Mouse (Mus musculus) forebrain, embryonic 16.5 days (tissue): ENCODE measurements at regions not wholly inside any gene's neighbourhood (a gene's known extent, or its start where the extent isn't known, plus 50 kb on each side); places are given as distances from the start of the nearest gene placed in this dataset.

Experiments used
- ATAC-seq: fragments of 200-750 bp; cut with Nextera tagmentation; 2 replicates; pipeline ENCODE4 v1.8.0; 2017; ENCODE audit warnings: mild to moderate bottlenecking, moderate library complexity
- H3K27ac ChIP-seq: fragments of 300-500 bp; sonication (generic); 2 replicates; pipeline ENCODE4 v1.5.1; 2014; ENCODE audit warnings: low read length, control low read depth
- H3K27me3 ChIP-seq: fragments of 300-500 bp; sonication (generic); replicated peaks from 2 replicates; pipeline ENCODE4 v1.6.1; 2014; ENCODE audit warnings: low read length; ENCODE audit not compliant: control insufficient read depth, insufficient read depth
- H3K36me3 ChIP-seq: fragments of 300-500 bp; sonication (generic); 2 replicates; pipeline ENCODE4 v1.6.1; 2014; ENCODE audit not compliant: control insufficient read depth, insufficient read depth
- H3K4me1 ChIP-seq: fragments of 300-500 bp; sonication (generic); replicated peaks from 2 replicates; pipeline ENCODE4 v1.6.1; 2014; ENCODE audit warnings: low read length; ENCODE audit not compliant: control insufficient read depth, insufficient read depth
- H3K4me2 ChIP-seq: fragments of 300-500 bp; sonication (generic); 2 replicates; pipeline ENCODE4 v1.6.1; 2014; ENCODE audit warnings: mild to moderate bottlenecking, low read length, control low read depth
- H3K4me3 ChIP-seq: fragments of 300-500 bp; sonication (generic); replicated peaks from 2 replicates; pipeline ENCODE4 v1.5.1; 2014; ENCODE audit warnings: mild to moderate bottlenecking, low read length, control low read depth
- H3K9ac ChIP-seq: fragments of 300-500 bp; sonication (generic); replicated peaks from 2 replicates; pipeline ENCODE4 v1.6.1; 2014; ENCODE audit warnings: low read depth, low read length, control low read depth
- H3K9me3 ChIP-seq: fragments of 300-500 bp; sonication (generic); 2 replicates; pipeline ENCODE4 v1.6.1; 2016; ENCODE audit warnings: low read length; ENCODE audit not compliant: control insufficient read depth
- WGBS: fragments of 180-500 bp; shearing (Covaris S2); extraction: QIAGEN DNeasy Blood & Tissue Kit; methylation state at CpG from one replicate; pipeline ENCODE4 v1.1.7; 2014; 5-methylcytosine and 5-hydroxymethylcytosine counted together

DNA sequence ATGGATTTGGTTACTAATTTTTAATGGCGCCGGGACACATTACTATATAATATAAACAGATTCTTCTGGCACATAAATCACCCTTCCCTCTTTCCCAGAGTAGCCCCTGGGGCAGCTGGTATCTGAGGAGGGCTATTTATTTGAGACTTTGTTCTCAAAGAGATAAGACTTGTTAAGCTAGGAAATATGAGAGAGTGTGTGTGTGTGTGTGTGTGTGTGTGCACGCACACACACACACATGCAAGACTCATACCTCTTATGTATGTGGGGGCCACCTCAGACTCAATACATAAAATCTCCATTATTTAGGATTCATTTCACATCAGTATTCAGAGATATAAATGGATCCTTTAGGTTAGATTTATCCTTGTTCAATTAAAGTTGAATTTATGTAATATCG is 340.1 kb downstream of the Epha4 start:
- Histone ChIP-seq H3K9ac (no peak overlapping the region), H3K4me2 (no peak overlapping the region), H3K27me3 (no peaks in the 10 kb centered on the region), H3K4me1 (no peaks in the 10 kb centered on the region), H3K27ac (no peak overlapping the region), H3K4me3 (no peak overlapping the region), H3K9me3 (no peaks in the 10 kb centered on the region), H3K36me3 (no peaks in the 10 kb centered on the region)
- no peak for ATAC-seq
- 94% methylated on average over 4 of the region's 4 CpGs for WGBS

DNA sequence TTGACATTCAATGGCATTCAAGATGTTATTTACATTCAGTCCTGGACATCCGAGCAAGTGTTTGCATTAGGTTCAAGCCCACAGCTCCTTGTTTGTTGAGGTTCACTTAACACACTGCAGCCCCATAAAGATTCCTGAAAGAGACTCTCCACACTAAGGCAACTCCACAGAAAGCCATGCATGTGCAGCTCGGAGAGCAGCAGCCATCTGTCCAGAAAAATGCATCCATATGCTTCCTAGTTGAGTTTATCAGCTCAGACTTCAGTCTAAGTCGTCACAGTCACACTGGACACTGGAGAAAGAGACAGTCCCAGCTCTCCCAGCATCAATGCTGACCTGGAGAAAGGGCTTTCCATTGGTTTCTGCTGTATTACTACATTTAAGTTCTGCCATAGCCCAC is 339.7 kb downstream of the Epha4 start:
- Histone ChIP-seq H3K4me2 (no peak overlapping the region), H3K4me3 (no peak overlapping the region), H3K9ac (no peak overlapping the region), H3K4me1 (no peaks in the 10 kb centered on the region), H3K27ac (no peak overlapping the region), H3K27me3 (no peaks in the 10 kb centered on the region), H3K36me3 (no peaks in the 10 kb centered on the region), H3K9me3 (no peaks in the 10 kb centered on the region)
- WGBS, result 65% methylated on average over 3 of the region's 3 CpGs
- ATAC-seq, result no peak

DNA sequence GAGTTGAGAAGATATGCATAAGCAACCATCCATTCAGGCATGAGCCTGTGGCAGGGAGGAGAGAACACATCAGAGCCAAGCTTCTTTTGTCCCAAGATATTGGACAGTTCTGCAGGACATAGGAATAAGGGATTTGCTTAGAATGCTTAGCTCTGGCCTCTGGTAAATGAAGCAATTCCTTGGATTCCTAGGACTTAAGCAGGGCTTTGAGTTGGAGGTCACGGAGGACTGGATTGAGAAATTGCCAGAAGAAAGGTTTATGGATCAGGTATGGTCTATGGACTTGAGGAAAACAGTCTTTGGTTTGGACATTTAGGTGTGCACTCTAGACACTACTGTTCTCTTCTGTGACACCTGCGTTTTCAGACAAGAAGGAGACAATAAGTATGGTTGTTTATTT is 338.4 kb downstream of the Epha4 start:
- 97% methylated on average over 2 of the region's 2 CpGs for WGBS
- Histone ChIP-seq H3K4me2 (no peak overlapping the region), H3K36me3 (no peaks in the 10 kb centered on the region), H3K9ac (no peak overlapping the region), H3K27ac (no peak overlapping the region), H3K4me1 (no peaks in the 10 kb centered on the region), H3K4me3 (no peak overlapping the region), H3K9me3 (no peaks in the 10 kb centered on the region), H3K27me3 (no peaks in the 10 kb centered on the region)
- ATAC-seq, result no peak

DNA sequence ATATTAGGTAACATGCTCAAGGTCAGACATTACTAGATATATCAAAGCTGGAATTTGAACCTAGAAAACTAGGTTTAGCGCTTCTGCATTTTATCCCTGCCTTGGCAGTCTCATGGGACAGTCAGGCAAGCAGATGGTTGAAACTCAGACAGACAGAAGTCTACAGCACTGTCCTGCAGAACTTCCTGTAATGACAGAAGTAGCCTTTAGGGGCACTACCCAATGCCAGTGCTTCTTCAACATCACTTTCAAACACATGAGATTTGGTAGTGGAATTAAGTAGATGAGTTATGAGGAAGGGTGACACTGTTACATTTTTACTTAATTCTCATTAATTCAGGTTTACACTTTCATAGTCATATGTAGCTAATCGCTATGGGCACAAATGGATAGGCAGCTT is 330.9 kb downstream of the Epha4 start:
- no peaks in the 10 kb centered on the region for H3K9me3 ChIP-seq
- H3K4me1 ChIP-seq, result no peaks in the 10 kb centered on the region; the same call in 1 of the 2 replicates
- WGBS, result 93% methylated on average over 2 of the region's 2 CpGs
- H3K4me2 ChIP-seq, result no peak overlapping the region
- no peak overlapping the region for H3K27ac ChIP-seq
- H3K36me3 ChIP-seq, result no peaks in the 10 kb centered on the region
- no peaks in the 10 kb centered on the region for H3K27me3 ChIP-seq
- ATAC-seq, result no peak
- no peak overlapping the region for H3K4me3 ChIP-seq
- no peak overlapping the region for H3K9ac ChIP-seq

GRCm38 (mm10) chr1:77190141-77190540 is 324.7 kb downstream of the Epha4 start:
- no peaks in the 10 kb centered on the region for H3K9me3 ChIP-seq
- WGBS, result 60% methylated on average over 3 of the region's 3 CpGs
- H3K4me3 ChIP-seq, result no peak overlapping the region
- no peak overlapping the region for H3K9ac ChIP-seq
- no peaks in the 10 kb centered on the region for H3K36me3 ChIP-seq
- no peak for ATAC-seq
- H3K4me2 ChIP-seq, result no peak overlapping the region
- H3K4me1 ChIP-seq, result peaks cover 4% of the 10 kb centered on the region; the same call in 1 of the 2 replicates
- H3K27me3 ChIP-seq, result no peaks in the 10 kb centered on the region; the same call in 1 of the 2 replicates
- no peak overlapping the region for H3K27ac ChIP-seq

DNA sequence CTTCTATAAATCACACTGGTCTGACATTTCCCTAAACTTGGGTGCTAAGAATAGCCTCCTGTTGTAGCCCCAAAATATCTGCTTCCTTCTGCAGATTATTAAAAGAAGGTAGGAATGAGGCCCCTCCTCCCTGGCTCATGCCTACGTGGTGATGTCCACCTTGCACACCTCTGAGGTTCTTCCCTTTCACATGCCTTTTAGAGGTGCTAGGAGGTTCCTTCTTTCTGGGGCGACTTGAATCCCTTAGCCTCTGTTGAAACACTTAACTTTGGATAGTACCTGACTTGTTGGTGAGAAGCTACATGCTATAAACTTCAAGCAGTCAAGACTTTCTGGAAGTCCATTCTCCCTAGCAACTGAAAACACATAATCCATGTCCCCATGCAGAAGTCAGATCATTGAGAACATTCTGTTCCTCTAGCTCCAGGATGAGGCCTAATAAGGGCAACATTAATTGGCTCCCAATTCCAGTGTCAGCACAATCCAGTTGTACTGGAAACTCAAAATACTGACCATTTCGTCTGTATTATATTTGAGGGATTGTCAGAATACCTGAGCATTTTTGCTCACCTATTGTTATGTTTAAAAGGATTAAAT is 313.5 kb downstream of the Epha4 start:
- Histone ChIP-seq H3K4me2 (no peak overlapping the region), H3K9me3 (peaks cover 2% of the 10 kb centered on the region; the same call in 1 of the 2 replicates), H3K36me3 (no peaks in the 10 kb centered on the region), H3K4me3 (no peak overlapping the region), H3K27me3 (no peaks in the 10 kb centered on the region), H3K4me1 (no peaks in the 10 kb centered on the region), H3K27ac (no peak overlapping the region), H3K9ac (no peak overlapping the region)
- no peak for ATAC-seq
- 80% methylated on average over 3 of the region's 3 CpGs for WGBS

GRCm38 (mm10) chr1:77202948-77203347 is 311.9 kb downstream of the Epha4 start:
- no peak overlapping the region for H3K4me3 ChIP-seq
- WGBS, result 88% methylated on average over 4 of the region's 4 CpGs

DNA sequence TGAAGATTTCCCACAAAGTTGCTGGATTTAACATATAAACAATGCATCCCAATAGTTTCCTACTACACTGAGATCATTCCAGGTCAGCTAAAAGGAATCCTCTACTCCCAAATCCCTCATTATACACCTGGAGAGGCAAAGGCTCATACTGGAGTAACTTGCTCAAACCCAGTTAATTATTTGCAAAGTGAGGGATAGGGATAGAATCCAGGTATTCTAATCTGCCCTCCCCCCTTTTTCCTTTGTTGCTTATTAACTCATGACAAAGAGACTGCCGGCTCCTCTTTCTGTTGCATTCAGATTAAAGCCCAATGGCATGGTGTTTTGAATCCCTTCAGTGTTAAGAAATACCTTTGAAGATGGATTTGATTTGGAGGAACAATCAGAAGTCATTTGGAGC is 308.4 kb downstream of the Epha4 start:
- no peak for ATAC-seq
- Histone ChIP-seq H3K36me3 (no peaks in the 10 kb centered on the region), H3K27me3 (no peaks in the 10 kb centered on the region)

More at GRCm38 (mm10) chr1:77202948-77203347, 311.9 kb downstream of the Epha4 start:
- Histone ChIP-seq H3K36me3 (no peaks in the 10 kb centered on the region), H3K9me3 (peaks cover 2% of the 10 kb centered on the region; the same call in 1 of the 2 replicates), H3K4me2 (no peak overlapping the region), H3K27ac (no peak overlapping the region), H3K27me3 (no peaks in the 10 kb centered on the region), H3K4me1 (no peaks in the 10 kb centered on the region), H3K9ac (no peak overlapping the region)
- no peak for ATAC-seq

GRCm38 (mm10) chr1:77209395-77209794 is 305.5 kb downstream of the Epha4 start:
- Histone ChIP-seq H3K27me3 (no peaks in the 10 kb centered on the region), H3K4me2 (no peak overlapping the region), H3K9me3 (no peaks in the 10 kb centered on the region), H3K4me3 (no peak overlapping the region), H3K36me3 (no peaks in the 10 kb centered on the region), H3K9ac (no peak overlapping the region), H3K4me1 (0 out of 2 replicates have a peak, but pooled peaks cover 5% of the 10 kb centered on the region), H3K27ac (no peak overlapping the region)
- ATAC-seq, result no peak
- WGBS, result 92% methylated on average over 3 of the region's 3 CpGs

More for the DNA sequence above, 308.4 kb downstream of the Epha4 start:
- H3K9me3 ChIP-seq, result no peaks in the 10 kb centered on the region
- H3K4me1 ChIP-seq, result no peaks in the 10 kb centered on the region
- H3K9ac ChIP-seq, result no peak overlapping the region
- H3K4me2 ChIP-seq, result no peak overlapping the region
- no peak overlapping the region for H3K27ac ChIP-seq
- 29% methylated on average over 1 of the region's 1 CpGs for WGBS
- no peak overlapping the region for H3K4me3 ChIP-seq
